Mouse (Mus musculus) lung, postnatal 0 days (tissue): ENCODE measurements around the gene Rtn4.

Source experiments
- CTCF ChIP-seq: IDR thresholded peaks from 2 replicates; pipeline ENCODE4 v1.5.1; 2016; ENCODE audit warnings: antibody characterized with exemption, mild to moderate bottlenecking
- EP300 ChIP-seq: IDR thresholded peaks from 2 replicates; pipeline ENCODE4 v1.6.1; 2016; ENCODE audit warnings: antibody characterized with exemption, mild to moderate bottlenecking, control low read depth

DNA sequence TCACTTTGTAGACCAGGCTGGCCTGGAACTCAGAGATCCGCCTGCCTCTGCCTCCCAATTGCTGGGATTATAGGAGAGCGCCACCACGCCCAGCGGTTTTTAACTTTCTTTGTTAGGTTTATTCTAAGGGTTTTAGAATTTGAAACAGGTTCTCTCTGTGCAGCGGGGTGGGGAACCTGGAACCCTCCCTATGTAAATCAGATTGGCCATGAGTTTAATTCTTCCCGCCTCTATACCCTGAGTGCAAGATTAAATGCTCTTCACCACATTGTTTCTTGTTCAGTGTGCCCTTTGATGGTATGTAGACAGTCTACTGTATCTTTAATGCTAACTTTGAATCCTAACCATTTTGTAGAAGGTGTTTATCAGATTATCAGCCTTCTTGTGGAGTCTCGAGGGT lies 21.4 kb downstream of the Rtn4 start:
- no peak for TF ChIP-seq CTCF
- no peak for TF ChIP-seq EP300
